Mouse (Mus musculus) lung, postnatal 0 days (tissue): ENCODE data around the gene Cand1.

Experiments used
- CTCF ChIP-seq: IDR thresholded peaks from 2 replicates; pipeline ENCODE4 v1.5.1; 2016; ENCODE audit warnings: antibody characterized with exemption, mild to moderate bottlenecking
- EP300 ChIP-seq: IDR thresholded peaks from 2 replicates; pipeline ENCODE4 v1.6.1; 2016; ENCODE audit warnings: antibody characterized with exemption, mild to moderate bottlenecking, control low read depth

DNA sequence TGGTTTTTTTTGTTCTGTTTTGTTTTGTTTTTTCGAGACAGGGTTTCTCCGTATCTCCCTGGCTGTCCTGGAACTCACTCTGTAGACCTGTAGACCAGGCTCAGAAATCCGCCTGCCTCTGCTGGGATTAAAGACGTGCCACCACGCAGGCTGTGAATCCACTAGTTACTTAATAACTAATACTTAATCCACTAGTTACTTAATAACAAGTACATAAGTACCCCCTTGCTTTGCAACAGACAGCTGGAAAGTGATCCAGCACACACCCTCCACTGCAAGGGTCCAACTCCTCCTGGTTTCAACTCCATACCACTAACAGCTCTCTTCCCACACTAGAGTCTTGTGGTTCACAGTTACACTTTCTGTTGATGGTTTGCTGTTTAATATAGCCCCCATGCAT lies 8.3 kb downstream of the Cand1 start:
- TF ChIP-seq CTCF: no peak
- no peak for TF ChIP-seq EP300
